Mouse (Mus musculus) kidney, adult 2 months (tissue): Measurements from ENCODE around the gene Uckl1.

Source experiments
- CTCF ChIP-seq: fragments of 200-500 bp; conservative IDR thresholded peaks from 2 replicates; pipeline ENCODE4 v1.5.1; 2011; ENCODE audit warnings: low read depth, mild to moderate bottlenecking, control low read depth, low read length, moderate library complexity, mixed read lengths; ENCODE audit not compliant: insufficient read depth, insufficient read length
- POLR2A ChIP-seq: fragments of 200-500 bp; IDR thresholded peaks from one replicate; pipeline ENCODE4 v1.6.1; 2011; ENCODE audit warnings: low read depth, low read length, control low read depth

DNA sequence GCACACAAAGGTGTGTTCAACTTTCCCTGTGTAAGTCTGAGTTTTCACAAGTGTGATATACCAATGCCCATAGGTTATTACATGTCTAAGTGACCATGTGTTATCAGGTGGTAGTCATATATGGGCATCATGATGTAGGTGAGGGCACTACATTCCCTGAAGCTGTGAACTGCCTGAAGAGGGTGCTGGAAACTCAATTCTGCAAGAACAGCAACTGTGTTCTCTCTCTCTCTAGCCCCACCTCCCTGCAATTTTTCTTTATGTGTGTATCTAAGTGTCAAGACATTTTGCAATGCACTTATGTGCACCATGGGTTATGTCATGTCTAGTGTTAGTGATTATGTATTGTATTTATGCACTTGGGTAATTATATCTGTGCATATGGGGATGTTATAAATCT lies 9.2 kb upstream of the Uckl1 start:
- TF ChIP-seq CTCF (no peak), POLR2A (no peak)
